Mouse (Mus musculus) heart, postnatal 0 days (tissue): ENCODE measurements at regions not wholly inside any gene's neighbourhood (a gene's known extent, or its start where the extent isn't known, plus 50 kb on each side); places are given as distances from the start of the nearest gene placed in this dataset.

Experiments
- CTCF ChIP-seq: IDR thresholded peaks from 2 replicates; pipeline ENCODE4 v1.5.1; 2016; ENCODE audit warnings: antibody characterized with exemption, control low read depth, low read depth
- EP300 ChIP-seq: IDR thresholded peaks from 2 replicates; pipeline ENCODE4 v1.6.1; 2016; ENCODE audit warnings: antibody characterized with exemption, low read depth

DNA sequence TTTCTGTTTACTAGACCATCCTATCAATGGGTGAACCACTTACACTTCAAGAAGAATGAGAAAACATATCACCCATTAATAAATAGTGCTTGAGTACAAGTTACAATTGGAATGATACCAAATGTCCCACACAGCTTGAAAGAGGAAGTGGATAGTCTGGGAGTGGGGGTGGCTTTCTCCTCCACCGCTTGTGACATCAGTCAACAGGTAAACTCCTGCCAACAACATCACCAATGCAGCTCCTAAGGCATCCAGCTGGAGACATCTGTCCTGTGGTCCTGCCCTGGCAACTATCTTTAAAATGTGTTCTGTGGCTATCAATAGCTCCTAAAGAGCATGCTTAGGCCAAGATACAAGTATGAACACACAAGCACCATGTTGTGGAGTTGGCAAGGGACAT is 233.7 kb upstream of the Jade1 start:
- TF ChIP-seq CTCF: no peak
- no peak for TF ChIP-seq EP300
